19 mouse cellular contexts compared by ENCODE assay signal in genomic region chr13:70685825-70686224, GRCm38 (mm10).
"Had no signal": no experiment of that assay in that cellular context is flagged by ENCODE, and none has a peak within 500 bp of the region (broad histone marks: within the 10 kb centered on the region; RNA-seq: fewer than 3 reads in every experiment).

No protein-coding gene starts in this region.

- H3K4me1 ChIP-seq: heart, embryonic 12.5 days; intestine, embryonic 15.5 days had no signal

- ATAC-seq: inflammation-experienced regulatory T-cells, adult 6 months; intestine, embryonic 15.5 days; intestine, postnatal 0 days had no signal

- H3K36me3 ChIP-seq: heart, embryonic 10.5 days; heart, embryonic 12.5 days; intestine, embryonic 15.5 days; limb, embryonic 10.5 days; limb, embryonic 12.5 days had no signal

- H3K27ac ChIP-seq: gastrocnemius, adult 2 months; heart, embryonic 10.5 days; hindbrain, embryonic 14.5 days; intestine, embryonic 15.5 days; layer of hippocampus, adult 2 months; left cerebral cortex, adult 2 months; limb, embryonic 10.5 days; limb, embryonic 12.5 days had no signal

- H3K27me3 ChIP-seq: heart, embryonic 12.5 days; intestine, embryonic 15.5 days; limb, embryonic 12.5 days had no signal

- H3K9me3 ChIP-seq: heart, embryonic 10.5 days; heart, embryonic 12.5 days; intestine, embryonic 15.5 days; limb, embryonic 10.5 days; limb, embryonic 12.5 days had no signal

- H3K4me2 ChIP-seq: heart, embryonic 12.5 days; hindbrain, embryonic 14.5 days; intestine, embryonic 15.5 days; limb, embryonic 12.5 days; liver, embryonic 11.5 days had no signal

- H3K9ac ChIP-seq: heart, embryonic 12.5 days; hindbrain, embryonic 14.5 days; intestine, embryonic 15.5 days; limb, embryonic 12.5 days had no signal

- H3K4me3 ChIP-seq: gastrocnemius, adult 2 months; heart, embryonic 10.5 days; heart, embryonic 12.5 days; intestine, embryonic 15.5 days; layer of hippocampus, adult 2 months; left cerebral cortex, adult 2 months; limb, embryonic 10.5 days; limb, embryonic 12.5 days had no signal

- DNase-seq: gastrocnemius, postnatal 10 days; heart, postnatal 4 days; kidney, adult 18-20 months; kidney, adult 8-10 months; kidney, postnatal 25 days; kidney, postnatal 4 days; liver had no signal
